Mouse (Mus musculus): ENCODE data around the gene Gzmg.
"Not testable (repeated sequence)": the region's sequence is repeated elsewhere in the genome, so short reads cannot be mapped to it uniquely, and the experiment has no call there.

Gzmg gene

GRCm38 (mm10) chr14:56159479-56159878 lies at the start of gene Gzmg:
Gzmg (minus strand) TSS chr14:56159579.
- DNase-seq = not testable (repeated sequence)

DNA sequence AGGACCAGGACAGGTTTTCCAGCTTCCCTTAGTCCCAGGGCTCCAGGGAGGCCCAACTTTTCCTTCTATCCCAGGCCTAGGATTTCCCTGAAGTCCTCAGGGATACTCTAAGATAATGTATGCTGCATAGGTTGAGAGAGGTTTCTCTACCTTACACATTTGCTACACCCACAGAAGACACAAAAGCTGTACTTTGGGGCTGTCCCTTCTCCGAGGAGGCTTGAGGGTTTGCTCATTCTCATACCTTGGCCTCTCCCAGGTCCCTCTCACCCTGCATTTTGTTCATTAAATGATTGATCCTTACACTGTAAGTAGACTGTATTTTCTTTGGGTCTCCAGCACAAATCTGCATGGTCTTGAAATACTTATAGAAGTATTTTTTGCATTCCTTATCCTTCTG lies 46.2 kb upstream of the Gzmg start:
- DNase-seq = no peak

- DNase-seq = peak in 1 of 2 experiments; percentile 12
These were observed 45.6 kb upstream of the Gzmg start for GRCm38 (mm10) chr14:56205021-56205420.

DNA sequence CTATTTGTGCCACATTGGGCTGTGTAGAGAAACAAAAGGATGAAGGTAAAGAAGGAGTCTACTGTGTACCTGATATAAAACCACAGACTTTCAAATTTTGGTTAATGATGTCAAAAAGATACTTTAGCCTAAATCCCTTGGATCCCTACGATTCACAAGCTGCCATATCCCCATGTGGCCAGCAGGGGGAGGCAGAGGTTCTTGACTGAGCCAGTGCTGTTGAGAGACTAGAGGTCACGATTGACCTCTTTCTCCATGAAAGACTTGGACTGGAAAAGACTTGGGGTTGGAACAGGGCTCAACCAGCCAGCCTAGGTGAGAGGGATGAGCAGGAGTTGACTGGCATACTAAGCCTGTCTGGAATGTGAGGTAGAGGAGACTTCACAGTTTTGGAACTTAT lies 44.6 kb upstream of the Gzmg start:
- DNase-seq = peak; percentile 36 to 75

DNA sequence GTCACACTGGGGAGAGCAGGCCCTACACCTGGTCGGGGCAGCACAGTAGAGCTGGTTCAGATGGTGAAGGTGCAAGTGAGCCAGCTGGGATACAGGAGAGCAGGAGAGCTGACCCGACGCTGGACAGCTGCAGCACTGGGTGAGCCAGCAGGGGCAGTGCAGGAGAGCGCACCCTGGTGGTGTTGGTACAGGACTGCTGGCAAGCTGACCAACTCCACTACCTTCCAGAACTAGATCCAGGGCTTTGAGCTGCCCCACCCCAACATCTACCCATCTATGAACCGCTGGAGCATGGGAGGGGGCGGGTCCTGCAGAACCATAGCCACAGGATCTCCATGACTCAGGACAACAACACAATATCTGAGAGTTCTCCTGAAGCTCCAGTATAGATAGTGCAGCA lies 27.6 kb upstream of the Gzmg start:
- DNase-seq = no peak

DNA sequence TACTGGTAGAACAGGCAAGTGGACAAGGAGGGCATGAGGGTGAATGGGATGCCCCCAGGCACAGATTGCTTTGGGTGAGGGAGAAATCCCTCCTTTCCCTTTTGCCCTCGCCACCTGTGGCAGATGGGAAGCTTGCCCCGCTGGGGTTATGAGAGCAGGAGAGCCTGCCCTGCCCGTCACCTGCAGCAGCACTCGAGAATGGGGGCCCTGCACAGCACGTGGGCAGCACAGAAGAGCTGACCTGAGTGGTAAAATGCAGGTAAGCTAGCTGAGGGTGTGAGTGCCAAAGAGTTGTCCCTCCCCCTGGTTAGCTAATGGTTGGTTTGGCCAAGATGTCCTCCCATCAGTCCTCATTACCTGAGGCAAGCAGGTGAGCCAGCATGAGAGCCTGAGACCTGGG lies 27.1 kb upstream of the Gzmg start:
- DNase-seq = no peak

DNA sequence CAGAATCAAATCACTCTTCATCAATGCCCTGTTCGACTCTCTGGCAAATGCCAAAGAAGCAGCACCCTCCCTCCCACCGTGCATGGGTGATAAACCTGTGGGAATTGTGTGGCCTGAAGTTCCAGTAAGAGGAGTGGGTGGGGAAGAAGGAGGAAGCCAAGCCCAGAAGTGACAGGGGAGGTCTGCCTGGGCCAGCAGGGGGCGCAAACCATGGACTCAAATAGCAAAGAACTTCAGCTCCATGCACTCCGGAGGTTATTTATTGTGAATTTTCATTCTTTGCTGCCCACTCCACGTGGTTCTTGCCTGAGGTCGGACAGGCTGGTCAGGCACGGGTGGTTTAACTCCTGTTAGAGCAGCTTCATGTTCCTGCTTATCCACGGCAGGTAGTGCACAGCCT lies 18.3 kb upstream of the Gzmg start:
- DNase-seq = peak; percentile 3 to 33

DNA sequence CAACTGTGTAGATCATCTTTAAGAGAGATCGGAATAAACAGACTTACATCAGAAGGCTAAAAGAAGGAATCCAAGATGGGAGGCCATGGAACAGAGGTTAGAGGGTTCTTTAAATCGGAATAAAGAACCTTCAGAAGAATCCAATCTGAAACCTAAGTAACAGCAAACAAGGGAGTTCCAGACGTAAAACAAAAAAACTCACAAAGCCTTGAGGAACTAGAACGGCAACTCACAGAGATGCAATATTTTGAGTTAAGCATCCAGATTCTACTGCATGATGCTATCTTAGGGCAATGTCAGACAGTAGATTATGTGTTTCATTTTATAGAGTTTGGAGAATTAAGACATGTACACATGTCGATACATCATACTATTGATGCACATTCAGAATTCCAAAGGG lies 15.1 kb upstream of the Gzmg start, which contains the start of gene Gzmn:
TSS of gene Gzmn (minus strand) at position 101 of the 400 bp plus-strand sequence.
- DNase-seq = no peak

- no peak for DNase-seq
These were observed 14.0 kb upstream of the Gzmg start for GRCm38 (mm10) chr14:56173396-56173795.

DNA sequence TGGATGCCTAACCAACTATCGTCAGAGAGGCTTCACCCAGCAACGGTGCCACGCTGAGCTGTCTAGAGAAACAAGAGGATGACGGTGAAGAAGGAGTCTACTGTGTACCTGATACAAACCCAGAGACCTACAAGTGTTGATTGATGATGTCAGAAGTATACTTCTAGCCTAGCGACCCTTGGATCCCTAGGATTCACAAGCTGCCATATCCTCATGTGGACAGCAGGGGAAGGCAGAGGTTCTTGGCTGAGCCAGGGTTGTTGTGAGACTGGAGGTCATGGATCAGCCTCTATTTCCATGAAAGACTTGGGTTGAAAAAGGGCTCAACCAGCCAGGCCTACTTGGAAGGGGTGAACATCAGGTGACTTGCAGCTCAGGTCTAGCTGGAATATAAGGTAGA lies 13.4 kb upstream of the Gzmg start:
- DNase-seq = no peak

DNA sequence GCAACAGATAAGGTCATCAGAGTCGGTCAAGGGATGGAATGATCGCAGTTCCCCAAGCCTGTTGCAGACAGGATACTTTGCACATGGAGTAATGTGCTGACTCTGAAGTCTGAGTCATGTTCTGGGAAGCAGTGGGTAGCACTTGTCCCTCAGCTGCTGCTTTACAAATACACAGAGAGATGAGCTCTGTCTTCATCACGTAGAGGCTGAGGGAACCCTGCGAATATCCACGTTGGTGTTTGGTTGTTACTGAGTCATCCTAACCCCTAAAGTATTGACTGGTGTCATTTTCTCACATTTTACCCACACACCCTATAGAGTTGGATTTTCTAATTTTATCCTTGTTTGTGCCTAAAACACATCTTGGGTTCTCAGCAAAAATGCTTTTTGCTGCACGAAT lies 8.6 kb upstream of the Gzmg start:
- DNase-seq = no peak

DNA sequence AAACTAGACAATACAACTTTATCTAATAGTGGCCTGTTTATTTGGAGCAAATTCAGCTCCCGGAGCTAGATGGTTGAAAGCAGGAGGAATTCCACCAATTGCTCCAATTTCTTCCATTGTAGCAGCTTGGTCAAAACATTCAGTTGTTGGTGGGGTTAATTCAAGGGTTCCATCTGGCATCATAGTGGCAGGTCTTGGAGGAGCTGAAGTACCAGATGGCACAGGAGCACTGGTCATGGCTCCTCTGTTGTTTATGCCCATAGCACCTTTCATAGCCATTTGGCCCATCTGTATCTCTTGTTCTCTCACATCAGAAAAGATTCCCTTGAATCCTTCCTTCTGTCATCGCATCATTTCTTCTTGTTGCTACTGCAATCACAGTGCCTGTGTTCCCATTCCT lies 2.7 kb upstream of the Gzmg start:
- no peak for DNase-seq

DNA sequence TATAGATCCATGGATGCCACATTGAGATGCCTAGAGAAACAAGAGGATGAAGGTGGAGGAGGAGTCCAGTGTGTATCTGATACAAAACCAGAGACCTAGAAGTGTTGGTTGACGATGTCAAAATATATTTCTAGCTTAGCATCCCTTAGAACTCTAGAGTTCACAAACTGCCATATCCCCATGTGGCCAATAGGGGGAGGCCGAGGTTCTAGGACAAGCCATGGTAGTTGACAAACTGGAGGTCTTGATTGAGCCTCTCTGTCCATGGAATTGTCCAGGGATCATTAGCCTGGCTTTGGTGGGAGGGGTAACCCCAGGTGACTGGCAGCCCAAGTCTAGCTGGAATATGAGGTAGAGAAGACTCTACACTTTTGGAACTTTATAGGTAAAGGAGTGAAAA lies 4.0 kb downstream of the Gzmg start:
- DNase-seq = no peak

DNA sequence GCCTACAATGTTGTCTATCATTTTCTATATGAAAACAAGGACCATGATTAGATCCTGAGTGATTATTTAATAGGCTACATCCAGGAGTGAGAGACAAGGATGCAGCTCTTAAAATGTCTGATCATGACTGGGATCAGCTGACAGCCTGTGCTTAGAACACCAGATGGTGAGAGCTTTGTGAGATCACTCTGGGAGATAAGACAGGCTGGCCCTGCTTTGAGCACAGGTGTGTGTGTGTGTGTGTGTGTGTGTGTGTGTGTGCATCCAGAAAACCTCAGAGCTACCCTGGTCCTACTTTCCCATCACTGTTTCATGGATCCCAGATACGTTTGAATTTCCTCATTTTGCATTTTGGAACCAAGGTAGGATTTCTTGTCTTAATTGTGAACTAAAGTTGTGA lies 25.7 kb downstream of the Gzmg start:
- DNase-seq = not testable (repeated sequence)

- DNase-seq = not testable (repeated sequence)
These were observed 26.9 kb downstream of the Gzmg start, which contains the start of gene Gzmd for GRCm38 (mm10) chr14:56132508-56132907. Gzmd (minus strand) TSS chr14:56132608.

GRCm38 (mm10) chr14:56128341-56128740 lies 31.0 kb downstream of the Gzmg start:
- no peak for DNase-seq

GRCm38 (mm10) chr14:56123516-56123915 lies 35.9 kb downstream of the Gzmg start:
- no peak for DNase-seq

DNA sequence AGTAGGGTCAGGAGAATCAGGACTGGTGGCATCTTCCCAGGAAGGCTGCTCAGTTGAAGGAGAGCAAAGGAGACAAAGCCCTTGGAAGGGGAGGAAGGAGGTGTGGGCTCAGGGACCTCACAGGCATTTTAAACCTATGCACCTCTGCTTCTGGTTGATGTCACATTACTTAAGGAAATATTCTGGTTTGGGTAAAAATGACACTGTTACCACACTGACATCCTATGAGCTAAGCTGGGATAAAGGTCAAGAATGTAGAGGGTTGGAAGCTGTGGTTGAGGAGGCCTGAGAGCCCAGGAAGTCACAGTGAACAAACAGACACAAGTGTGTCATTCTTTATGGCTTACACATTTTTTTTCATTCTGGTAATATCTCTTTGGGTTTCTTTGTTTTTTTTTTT lies 38.9 kb downstream of the Gzmg start, which contains the start of gene Gzme:
TSS of gene Gzme (minus strand) at position 101 of the 400 bp plus-strand sequence.
- no peak for DNase-seq

GRCm38 (mm10) chr14:56115531-56116310 lies 43.7 kb downstream of the Gzmg start:
- not testable (repeated sequence) for DNase-seq
